Mouse (Mus musculus): ENCODE data around the gene Rprd1b. TPM values are rescaled to one million over a fixed set of nuclear protein-coding genes. Genes with fewer than 3 reads are reported as not detected.

Rprd1b gene
- polyA plus RNA-seq, 1 experiment from 2014 or later: 48.2 TPM

- peak overlapping the region; percentile 51 for H3K4me2 ChIP-seq
- DNase-seq (ENCODE audit: low spot score): peak; percentile 63
- 31% methylated on average over 9 of the region's 9 CpGs for WGBS
- no peaks in the 10 kb centered on the region for H3K27me3 ChIP-seq (replicated peaks; ENCODE audit: control insufficient read depth, insufficient read depth, low read length)
- peaks cover 3% of the 10 kb centered on the region; the same call in 1 of the 2 replicates for H3K36me3 ChIP-seq (ENCODE audit: control insufficient read depth, insufficient read depth, low read length)
- peaks cover 52% of the 10 kb centered on the region for H3K4me1 ChIP-seq (replicated peaks; ENCODE audit: control insufficient read depth, insufficient read depth, low read length)
- peak overlapping the region; percentile 90 for H3K27ac ChIP-seq (ENCODE audit: low read depth, low read length)
- H3K9ac ChIP-seq (ENCODE audit: low read depth, low read length): peak overlapping the region; percentile 48
- peak; percentile 89 for ATAC-seq (replicated peaks; ENCODE audit: low FRiP score)
- H3K4me3 ChIP-seq (ENCODE audit: low read depth, low read length): peak overlapping the region; percentile 8; the same call in 1 of the 2 replicates
- H3K9me3 ChIP-seq (ENCODE audit: control insufficient read depth, low read length): no peaks in the 10 kb centered on the region
Observed at GRCm38 (mm10) chr2:158113591-158114257, 85.4 kb downstream of the Rprd1b start.

GRCm38 (mm10) chr2:158114931-158115330 is 86.6 kb downstream of the Rprd1b start:
- Histone ChIP-seq H3K27me3 (replicated peaks; ENCODE audit: control insufficient read depth, insufficient read depth, low read length) (no peaks in the 10 kb centered on the region), H3K4me2 (no peak overlapping the region), H3K4me3 (ENCODE audit: low read depth, low read length) (no peak overlapping the region), H3K4me1 (replicated peaks; ENCODE audit: control insufficient read depth, insufficient read depth, low read length) (peaks cover 51% of the 10 kb centered on the region), H3K27ac (ENCODE audit: low read depth, low read length) (peak overlapping the region; percentile 39; the same call in 1 of the 2 replicates), H3K36me3 (ENCODE audit: control insufficient read depth, insufficient read depth, low read length) (peaks cover 5% of the 10 kb centered on the region; the same call in 1 of the 2 replicates), H3K9ac (ENCODE audit: low read depth, low read length) (no peak overlapping the region), H3K9me3 (ENCODE audit: control insufficient read depth, low read length) (no peaks in the 10 kb centered on the region)
- 66% methylated on average over 5 of the region's 5 CpGs for WGBS
- DNase-seq (ENCODE audit: low spot score): no peak
- ATAC-seq (replicated peaks; ENCODE audit: low FRiP score): no peak

- Histone ChIP-seq H3K9me3 (ENCODE audit: control insufficient read depth, low read length) (no peaks in the 10 kb centered on the region), H3K4me3 (ENCODE audit: low read depth, low read length) (no peak overlapping the region), H3K27me3 (replicated peaks; ENCODE audit: control insufficient read depth, insufficient read depth, low read length) (no peaks in the 10 kb centered on the region), H3K36me3 (ENCODE audit: control insufficient read depth, insufficient read depth, low read length) (peaks cover 5% of the 10 kb centered on the region; the same call in 1 of the 2 replicates), H3K4me2 (no peak overlapping the region), H3K4me1 (replicated peaks; ENCODE audit: control insufficient read depth, insufficient read depth, low read length) (peaks cover 49% of the 10 kb centered on the region), H3K27ac (ENCODE audit: low read depth, low read length) (peak overlapping the region; percentile 28; the same call in 1 of the 2 replicates), H3K9ac (ENCODE audit: low read depth, low read length) (no peak overlapping the region)
- DNase-seq (ENCODE audit: low spot score): no peak
- WGBS: 83% methylated on average over 3 of the region's 3 CpGs
- ATAC-seq (replicated peaks; ENCODE audit: low FRiP score): no peak
Observed at GRCm38 (mm10) chr2:158115838-158116453, 87.6 kb downstream of the Rprd1b start.

- Histone ChIP-seq H3K4me3 (ENCODE audit: low read depth, low read length) (no peak overlapping the region), H3K4me2 (no peak overlapping the region), H3K27ac (ENCODE audit: low read depth, low read length) (peak overlapping the region; percentile 28; the same call in 1 of the 2 replicates), H3K27me3 (replicated peaks; ENCODE audit: control insufficient read depth, insufficient read depth, low read length) (no peaks in the 10 kb centered on the region), H3K9ac (ENCODE audit: low read depth, low read length) (no peak overlapping the region), H3K4me1 (replicated peaks; ENCODE audit: control insufficient read depth, insufficient read depth, low read length) (peaks cover 51% of the 10 kb centered on the region), H3K9me3 (ENCODE audit: control insufficient read depth, low read length) (no peaks in the 10 kb centered on the region), H3K36me3 (ENCODE audit: control insufficient read depth, insufficient read depth, low read length) (peaks cover 8% of the 10 kb centered on the region)
- DNase-seq (ENCODE audit: low spot score): no peak
- WGBS: 24% methylated on average over 6 of the region's 6 CpGs
- ATAC-seq (replicated peaks; ENCODE audit: low FRiP score): no peak
Observed at GRCm38 (mm10) chr2:158116653-158117052, 88.4 kb downstream of the Rprd1b start.

GRCm38 (mm10) chr2:158119145-158119544 is 90.8 kb downstream of the Rprd1b start:
- no peak overlapping the region for H3K4me2 ChIP-seq
- H3K36me3 ChIP-seq (ENCODE audit: control insufficient read depth, insufficient read depth, low read length): peaks cover 16% of the 10 kb centered on the region
- 40% methylated on average over 4 of the region's 4 CpGs for WGBS
- DNase-seq (ENCODE audit: low spot score) (no peak), ATAC-seq (replicated peaks; ENCODE audit: low FRiP score) (peak; percentile 42)
- H3K27ac ChIP-seq (ENCODE audit: low read depth, low read length): peak overlapping the region; percentile 21; the same call in 1 of the 2 replicates
- H3K9ac ChIP-seq (ENCODE audit: low read depth, low read length): peak overlapping the region; percentile 30; the same call in 1 of the 2 replicates
- H3K9me3 ChIP-seq (ENCODE audit: control insufficient read depth, low read length): no peaks in the 10 kb centered on the region
- no peak overlapping the region for H3K4me3 ChIP-seq (ENCODE audit: low read depth, low read length)
- no peaks in the 10 kb centered on the region for H3K27me3 ChIP-seq (replicated peaks; ENCODE audit: control insufficient read depth, insufficient read depth, low read length)
- peaks cover 34% of the 10 kb centered on the region for H3K4me1 ChIP-seq (replicated peaks; ENCODE audit: control insufficient read depth, insufficient read depth, low read length)

GRCm38 (mm10) chr2:158120211-158120610 is 91.9 kb downstream of the Rprd1b start:
- H3K27me3 ChIP-seq (replicated peaks; ENCODE audit: control insufficient read depth, insufficient read depth, low read length): no peaks in the 10 kb centered on the region
- ATAC-seq (replicated peaks; ENCODE audit: low FRiP score) (no peak), DNase-seq (ENCODE audit: low spot score) (no peak)
- no peak overlapping the region for H3K9ac ChIP-seq (ENCODE audit: low read depth, low read length)
- H3K27ac ChIP-seq (ENCODE audit: low read depth, low read length): no peak overlapping the region
- H3K9me3 ChIP-seq (ENCODE audit: control insufficient read depth, low read length): no peaks in the 10 kb centered on the region
- 87% methylated on average over 8 of the region's 8 CpGs for WGBS
- no peak overlapping the region for H3K4me2 ChIP-seq
- H3K4me3 ChIP-seq (ENCODE audit: low read depth, low read length): no peak overlapping the region
- H3K36me3 ChIP-seq (ENCODE audit: control insufficient read depth, insufficient read depth, low read length): peaks cover 21% of the 10 kb centered on the region
- H3K4me1 ChIP-seq (replicated peaks; ENCODE audit: control insufficient read depth, insufficient read depth, low read length): peaks cover 26% of the 10 kb centered on the region

- H3K9ac ChIP-seq (ENCODE audit: low read depth, low read length): no peak overlapping the region
- DNase-seq (ENCODE audit: low spot score) (no peak), ATAC-seq (replicated peaks; ENCODE audit: low FRiP score) (no peak)
- peaks cover 27% of the 10 kb centered on the region for H3K36me3 ChIP-seq (ENCODE audit: control insufficient read depth, insufficient read depth, low read length)
- H3K27ac ChIP-seq (ENCODE audit: low read depth, low read length): no peak overlapping the region
- H3K9me3 ChIP-seq (ENCODE audit: control insufficient read depth, low read length): no peaks in the 10 kb centered on the region
- 94% methylated on average over 3 of the region's 3 CpGs for WGBS
- no peak overlapping the region for H3K4me2 ChIP-seq
- no peak overlapping the region for H3K4me3 ChIP-seq (ENCODE audit: low read depth, low read length)
- H3K4me1 ChIP-seq (replicated peaks; ENCODE audit: control insufficient read depth, insufficient read depth, low read length): peaks cover 24% of the 10 kb centered on the region
- no peaks in the 10 kb centered on the region for H3K27me3 ChIP-seq (replicated peaks; ENCODE audit: control insufficient read depth, insufficient read depth, low read length)
Observed at GRCm38 (mm10) chr2:158120868-158121267, 92.6 kb downstream of the Rprd1b start.

GRCm38 (mm10) chr2:158121645-158122326 is 93.5 kb downstream of the Rprd1b start:
- no peak overlapping the region for H3K9ac ChIP-seq (ENCODE audit: low read depth, low read length)
- H3K9me3 ChIP-seq (ENCODE audit: control insufficient read depth, low read length): no peaks in the 10 kb centered on the region
- DNase-seq (ENCODE audit: low spot score) (no peak), ATAC-seq (replicated peaks; ENCODE audit: low FRiP score) (no peak)
- WGBS: 77% methylated on average over 12 of the region's 12 CpGs
- H3K4me3 ChIP-seq (ENCODE audit: low read depth, low read length): no peak overlapping the region
- no peak overlapping the region for H3K27ac ChIP-seq (ENCODE audit: low read depth, low read length)
- H3K27me3 ChIP-seq (replicated peaks; ENCODE audit: control insufficient read depth, insufficient read depth, low read length): no peaks in the 10 kb centered on the region
- peaks cover 15% of the 10 kb centered on the region for H3K4me1 ChIP-seq (replicated peaks; ENCODE audit: control insufficient read depth, insufficient read depth, low read length)
- peaks cover 30% of the 10 kb centered on the region for H3K36me3 ChIP-seq (ENCODE audit: control insufficient read depth, insufficient read depth, low read length)
- no peak overlapping the region for H3K4me2 ChIP-seq

All from liver, embryonic 11.5 days (tissue).